Mouse (Mus musculus) hematopoietic multipotent progenitor cell, adult 10-12 weeks (in vitro differentiated cells): ENCODE measurements around the gene Exosc9. TPM values are rescaled to one million over a fixed set of nuclear protein-coding genes. Genes with fewer than 3 reads are reported as not detected.

ENCODE experiments used
- polyA plus RNA-seq: library from polyadenylated mRNA; stranded (reverse); fragments of >175 nt; gene quantifications from 2 replicates; pipeline ENCODE4 v1.2.3, GENCODE M21; 2012; ENCODE audit warnings: low replicate concordance

Gene Exosc9
- polyA plus RNA-seq = 0.63 and 5.9 TPM in 2 replicates

GRCm38 (mm10) chr3:36552406-36553047 is at the start of gene Exosc9:
TSS of gene Exosc9 (plus strand) at chr3:36552606.

DNA sequence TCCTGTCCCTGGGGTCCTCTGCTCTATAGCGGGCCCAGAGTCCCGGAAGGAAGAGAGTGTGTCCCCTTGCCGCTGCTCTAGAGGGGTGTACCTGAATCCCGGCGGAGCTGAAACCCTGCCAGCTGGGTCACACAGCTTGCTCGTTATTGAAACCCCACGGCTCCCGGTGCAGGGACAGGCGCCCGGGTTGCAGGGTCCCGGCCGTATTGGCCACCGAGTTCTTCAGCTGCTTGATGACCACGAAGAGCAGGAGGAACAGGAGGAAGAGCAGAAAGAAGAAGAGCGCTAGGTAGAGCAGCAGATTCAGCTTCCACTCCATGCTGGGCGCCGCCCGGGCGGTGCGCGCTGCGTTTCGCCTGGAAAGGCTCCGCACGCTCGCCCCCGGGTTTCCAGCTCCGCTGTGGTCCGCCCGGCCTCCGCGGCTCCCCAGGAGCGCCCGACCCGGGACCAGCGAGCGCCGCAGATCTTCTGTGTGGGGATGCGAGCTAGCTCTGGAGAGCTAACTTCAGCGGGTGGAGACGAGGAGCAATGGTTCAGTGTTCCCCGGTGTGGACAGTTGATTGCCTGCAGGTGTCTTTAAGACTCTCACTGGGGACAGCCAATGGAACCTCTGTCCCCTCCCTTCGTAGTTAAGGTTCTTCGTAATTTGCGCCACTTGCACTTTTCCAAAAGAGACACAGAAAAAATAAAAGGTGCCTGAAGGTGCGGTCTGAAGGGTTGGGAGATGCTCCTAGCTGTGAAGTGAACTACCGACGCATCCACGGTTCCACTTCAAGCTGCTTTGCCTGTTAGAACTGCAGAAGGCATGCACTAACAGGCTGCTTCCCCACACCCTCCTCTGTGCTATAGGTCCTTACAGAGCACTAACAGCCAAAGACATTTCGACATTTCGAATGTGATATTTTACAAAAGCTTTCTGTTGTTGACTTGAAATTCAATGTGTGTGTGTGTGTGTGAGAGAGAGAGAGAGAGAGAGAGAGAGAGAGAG is 31.0 kb upstream of the Exosc9 start, which contains the start of gene Gm11549:
TSS of gene Gm11549 (minus strand) at position 741 of the 988 bp plus-strand sequence.

GRCm38 (mm10) chr3:36571827-36572378 is 19.5 kb downstream of the Exosc9 start, which contains the start of gene Ccna2:
TSS of gene Ccna2 (minus strand) at chr3:36572150.

DNA sequence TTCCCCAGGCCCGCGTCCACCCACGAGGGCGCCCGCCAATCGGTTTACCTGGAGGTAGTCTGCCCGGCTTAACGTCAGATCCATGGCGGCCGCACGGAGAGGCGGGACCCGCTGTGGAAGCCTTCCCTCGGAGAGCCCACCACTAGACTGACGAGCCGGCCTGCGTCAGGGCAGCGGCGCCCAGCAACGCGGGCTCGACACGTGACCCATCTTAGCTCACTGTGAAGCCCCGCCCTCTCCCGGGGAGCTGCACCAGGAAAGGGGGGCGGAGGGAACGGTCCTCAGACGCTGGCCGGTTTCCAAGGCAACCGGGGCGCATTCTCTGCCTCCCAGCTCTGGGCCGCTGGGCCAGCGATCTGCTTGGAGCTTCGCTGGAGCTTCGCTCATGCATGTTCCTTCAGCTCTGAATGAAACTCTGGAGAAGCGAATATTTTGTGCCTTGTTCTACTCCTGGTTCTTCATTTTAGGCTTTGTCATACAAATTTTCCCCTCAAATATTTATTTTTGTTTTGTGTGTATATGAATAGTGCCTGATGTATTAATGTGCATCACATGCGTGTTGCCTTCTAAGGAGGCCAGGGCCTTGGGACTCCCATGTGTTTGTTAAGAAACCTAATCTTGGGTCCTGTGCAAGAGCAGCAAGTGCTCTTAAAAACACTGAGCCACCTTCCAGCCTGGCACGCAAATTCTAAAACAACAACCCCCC is 60.9 kb downstream of the Exosc9 start, which contains the start of gene Bbs7:
TSS of gene Bbs7 (minus strand) at position 276 of the 706 bp plus-strand sequence.

Other genes with a start within 250 kb of the Exosc9 start
- gene Anxa5, start 76.7 kb upstream of the Exosc9 start, polyA plus RNA-seq = 73.5 and 135 TPM in 2 replicates
- 0.22 TPM in 1 of 2 replicates, not detected in the other for gene 1810062G17Rik, start 76.7 kb upstream of the Exosc9 start, polyA plus RNA-seq
- gene Gm11549, start 30.8 kb upstream of the Exosc9 start, polyA plus RNA-seq = not detected in 2 replicates
- 37.1 and 43.4 TPM in 2 replicates for gene Ccna2, start 19.5 kb downstream of the Exosc9 start, polyA plus RNA-seq
- gene Bbs7, start 60.9 kb downstream of the Exosc9 start, polyA plus RNA-seq = 0.38 and 0.80 TPM in 2 replicates
- gene Trpc3, start 137.6 kb downstream of the Exosc9 start, polyA plus RNA-seq = 0.03 TPM in 1 of 2 replicates, not detected in the other